Mouse (Mus musculus) stomach, embryonic 15.5 days (tissue): ENCODE measurements around the gene Pdzk1ip1. TPM values are rescaled to one million over a fixed set of nuclear protein-coding genes. Genes with fewer than 3 reads are reported as not detected.
A peak's percentile ranks its signal among the peaks of the same experiment; 100 is the strongest.

Experiments
- ATAC-seq: fragments of 200-750 bp; cut with Nextera tagmentation; 2 replicates; pipeline ENCODE4 v1.8.0; 2017; ENCODE audit warnings: low read depth, moderate number of reproducible peaks, moderate TSS enrichment; ENCODE audit not compliant: insufficient read depth, low FRiP score
- H3K27ac ChIP-seq: fragments of 300-500 bp; sonication (generic); 2 replicates; pipeline ENCODE4 v1.5.1; 2015; ENCODE audit warnings: mild to moderate bottlenecking, inconsistent platforms
- H3K27me3 ChIP-seq: fragments of 300-500 bp; sonication (generic); replicated peaks from 2 replicates; pipeline ENCODE4 v1.6.1; 2015; ENCODE audit warnings: inconsistent platforms
- H3K36me3 ChIP-seq: fragments of 300-500 bp; sonication (generic); 2 replicates; pipeline ENCODE4 v1.6.1; 2015; ENCODE audit warnings: inconsistent platforms
- H3K4me1 ChIP-seq: fragments of 300-500 bp; sonication (generic); 2 replicates; pipeline ENCODE4 v1.6.1; 2015; ENCODE audit warnings: inconsistent platforms
- H3K4me2 ChIP-seq: fragments of 300-500 bp; sonication (generic); 2 replicates; pipeline ENCODE4 v1.6.1; 2015; ENCODE audit warnings: mild to moderate bottlenecking, inconsistent platforms
- H3K4me3 ChIP-seq: fragments of 300-500 bp; sonication (generic); replicated peaks from 2 replicates; pipeline ENCODE4 v1.5.1; 2015; ENCODE audit warnings: inconsistent platforms
- H3K9ac ChIP-seq: fragments of 300-500 bp; sonication (generic); 2 replicates; pipeline ENCODE4 v1.6.1; 2015; ENCODE audit warnings: inconsistent platforms
- H3K9me3 ChIP-seq: fragments of 300-500 bp; sonication (generic); 2 replicates; pipeline ENCODE4 v1.6.1; 2016; ENCODE audit warnings: inconsistent platforms
- WGBS: fragments of 180-500 bp; shearing (Covaris S2); methylation state at CpG from one replicate; pipeline ENCODE4 v1.1.7; 2015; 5-methylcytosine and 5-hydroxymethylcytosine counted together
- polyA plus RNA-seq: library from polyadenylated mRNA; unstranded; fragments of >200 nt; fragmentation: Nextera tagmentation; extraction: Ambion mirVana; gene quantifications from 2 replicates; pipeline ENCODE4 v1.2.1, GENCODE M21; 2015

The Pdzk1ip1 gene
- polyA plus RNA-seq, 1 experiment from 2014 or later: 96.6 TPM

DNA sequence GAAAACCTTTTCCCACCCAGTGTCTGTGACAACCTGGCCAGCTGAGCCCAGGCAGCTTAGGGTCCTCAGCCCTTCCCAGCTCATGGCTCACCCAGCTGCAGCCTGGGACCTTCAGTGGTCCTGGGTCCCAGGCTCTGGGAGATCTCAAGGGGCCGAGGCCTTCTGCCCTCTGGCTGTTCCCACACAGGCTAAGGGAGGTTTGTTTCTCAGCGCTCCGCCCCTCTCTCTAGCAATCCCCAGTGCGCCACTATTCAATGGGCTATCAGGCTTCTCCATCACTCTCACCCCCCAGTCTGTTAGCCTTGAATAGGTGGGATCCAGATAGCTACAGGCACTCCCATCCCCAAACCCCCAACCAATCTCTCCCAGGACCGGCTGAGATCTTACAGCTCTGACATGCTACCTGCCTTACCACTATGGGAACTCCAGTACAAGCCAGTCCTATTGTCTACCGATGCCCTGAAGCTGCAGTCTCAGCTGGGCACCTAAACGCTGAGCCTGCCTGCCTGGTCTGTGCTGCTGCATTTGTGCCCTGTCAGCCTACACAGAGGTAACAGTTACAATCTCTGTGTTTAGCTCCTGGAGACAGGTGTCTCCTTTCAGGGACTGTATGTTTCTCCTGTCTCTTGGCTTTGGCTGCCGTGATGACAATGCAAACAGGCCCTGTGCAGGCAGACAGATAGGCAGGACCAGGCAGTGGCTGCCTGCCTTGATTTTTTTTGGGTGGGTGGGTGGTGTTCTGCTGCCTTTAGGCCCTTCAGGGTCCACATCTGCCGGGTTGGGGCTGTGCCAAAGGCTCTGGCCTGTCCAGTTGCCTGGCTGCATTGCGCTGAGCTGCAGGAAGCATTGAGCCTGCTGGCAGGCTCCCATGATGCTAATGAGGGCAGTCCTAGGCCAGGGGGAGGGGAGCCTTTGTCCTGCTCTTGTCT is 9.4 kb upstream of the Pdzk1ip1 start:
- H3K27ac ChIP-seq: 0 out of 2 replicates have a peak overlapping the region, but pooled peaks have one; percentile 19
- peak; percentile 65 for ATAC-seq
- no peaks in the 10 kb centered on the region for H3K9me3 ChIP-seq
- no peaks in the 10 kb centered on the region for H3K27me3 ChIP-seq
- 0 out of 2 replicates have a peak, but pooled peaks cover 2% of the 10 kb centered on the region for H3K4me1 ChIP-seq
- WGBS: 33% methylated on average over 10 of the region's 10 CpGs
- H3K9ac ChIP-seq: no peak overlapping the region
- H3K36me3 ChIP-seq: no peaks in the 10 kb centered on the region
- H3K4me2 ChIP-seq: no peak overlapping the region
- H3K4me3 ChIP-seq: no peak overlapping the region

DNA sequence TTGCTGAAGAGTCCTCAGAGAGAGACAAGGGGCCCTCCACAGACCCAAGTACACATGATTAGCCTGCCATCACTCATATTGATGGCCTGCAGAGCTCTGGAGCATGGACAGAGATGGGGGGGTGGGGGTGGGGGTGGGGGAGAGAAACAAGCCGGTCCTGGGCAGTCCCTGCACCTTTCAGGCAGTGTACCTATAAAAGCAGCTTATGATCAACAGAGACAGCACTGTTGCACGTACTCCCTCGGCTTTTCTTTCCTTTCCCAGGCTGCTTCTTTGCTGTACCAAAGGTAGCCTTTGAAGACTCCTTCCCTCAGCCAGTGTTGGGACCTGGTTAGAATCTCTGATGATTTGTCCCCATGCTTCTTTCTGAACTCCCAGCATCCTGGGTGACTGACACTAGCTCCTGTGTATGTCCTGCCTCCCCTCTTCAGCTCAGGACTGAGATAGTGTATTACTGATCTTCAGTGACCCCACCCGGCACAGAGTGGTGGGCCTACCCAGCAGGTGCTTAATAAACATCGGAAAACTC is 8.6 kb upstream of the Pdzk1ip1 start:
- WGBS: 37% methylated on average over 5 of the region's 5 CpGs

DNA sequence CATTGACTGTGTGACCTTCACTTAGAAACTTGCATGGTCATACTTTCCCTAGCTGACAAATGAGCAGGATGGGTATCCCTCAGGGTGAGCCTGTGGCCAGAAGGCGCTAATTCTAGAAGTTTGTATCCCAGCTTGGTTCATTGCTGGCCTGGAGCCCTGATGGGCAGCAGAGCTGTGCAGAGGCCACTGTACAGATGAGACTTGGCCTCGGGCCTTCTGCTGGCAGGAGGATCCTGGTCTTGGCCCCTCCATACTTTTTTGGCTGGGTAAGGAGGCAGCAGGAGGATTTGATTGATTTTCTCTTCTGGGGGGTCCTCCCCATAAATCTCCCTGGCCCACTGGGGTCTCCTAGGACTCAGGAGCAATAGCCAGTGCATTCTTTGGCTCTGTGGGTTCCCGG is 5.5 kb upstream of the Pdzk1ip1 start:
- Histone ChIP-seq H3K36me3 (no peaks in the 10 kb centered on the region), H3K4me1 (0 out of 2 replicates have a peak, but pooled peaks cover 2% of the 10 kb centered on the region), H3K27me3 (0 out of 2 replicates have a peak, but pooled peaks cover 3% of the 10 kb centered on the region), H3K4me2 (no peak overlapping the region), H3K9ac (no peak overlapping the region), H3K4me3 (no peak overlapping the region), H3K27ac (no peak overlapping the region), H3K9me3 (no peaks in the 10 kb centered on the region)
- WGBS: 80% methylated on average over 3 of the region's 3 CpGs
- ATAC-seq: no peak

More for the DNA sequence above, 8.6 kb upstream of the Pdzk1ip1 start:
- H3K4me2 ChIP-seq: no peak overlapping the region
- H3K9ac ChIP-seq: no peak overlapping the region
- 0 out of 2 replicates have a peak, but pooled peaks cover 2% of the 10 kb centered on the region for H3K4me1 ChIP-seq
- H3K4me3 ChIP-seq: no peak overlapping the region
- H3K9me3 ChIP-seq: no peaks in the 10 kb centered on the region
- no peaks in the 10 kb centered on the region for H3K36me3 ChIP-seq
- ATAC-seq: peak; percentile 20; the same call in 1 of the 2 replicates
- no peaks in the 10 kb centered on the region for H3K27me3 ChIP-seq
- H3K27ac ChIP-seq: no peak overlapping the region

DNA sequence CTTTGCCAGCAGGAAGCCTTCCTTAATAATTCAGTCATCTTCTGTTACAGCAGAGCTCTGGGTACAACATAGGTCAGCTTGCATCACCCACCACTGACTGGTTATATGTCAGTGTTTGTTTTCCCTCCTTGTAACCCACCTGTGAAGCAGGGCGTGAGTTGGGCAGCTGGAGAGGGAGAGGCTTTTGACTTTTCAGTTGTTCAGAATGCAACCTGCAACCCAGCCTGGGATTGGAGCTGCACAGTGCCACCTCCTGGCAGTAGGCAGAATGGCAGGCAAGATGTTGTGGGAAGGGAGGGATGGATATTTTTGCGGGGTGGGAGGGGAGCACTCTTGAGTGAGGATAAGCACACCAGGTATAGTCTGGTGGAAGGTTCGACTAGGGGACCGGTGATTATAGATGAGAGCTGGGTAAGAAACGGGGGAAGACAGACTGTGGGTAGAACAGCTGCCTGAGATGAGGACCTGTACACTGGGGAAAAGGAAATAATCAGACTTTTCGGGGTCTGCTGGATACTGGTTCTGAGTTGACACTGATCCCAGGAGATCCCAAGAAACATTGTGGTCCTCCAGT is 2.9 kb upstream of the Pdzk1ip1 start:
- Histone ChIP-seq H3K9me3 (no peaks in the 10 kb centered on the region), H3K27ac (no peak overlapping the region), H3K4me2 (no peak overlapping the region), H3K4me3 (no peak overlapping the region), H3K9ac (no peak overlapping the region), H3K36me3 (no peaks in the 10 kb centered on the region), H3K27me3 (0 out of 2 replicates have a peak, but pooled peaks cover 3% of the 10 kb centered on the region), H3K4me1 (no peaks in the 10 kb centered on the region)
- WGBS: 18% methylated on average over 6 of the region's 6 CpGs
- 0 out of 2 replicates have a peak, but pooled peaks have one; percentile 4 for ATAC-seq

DNA sequence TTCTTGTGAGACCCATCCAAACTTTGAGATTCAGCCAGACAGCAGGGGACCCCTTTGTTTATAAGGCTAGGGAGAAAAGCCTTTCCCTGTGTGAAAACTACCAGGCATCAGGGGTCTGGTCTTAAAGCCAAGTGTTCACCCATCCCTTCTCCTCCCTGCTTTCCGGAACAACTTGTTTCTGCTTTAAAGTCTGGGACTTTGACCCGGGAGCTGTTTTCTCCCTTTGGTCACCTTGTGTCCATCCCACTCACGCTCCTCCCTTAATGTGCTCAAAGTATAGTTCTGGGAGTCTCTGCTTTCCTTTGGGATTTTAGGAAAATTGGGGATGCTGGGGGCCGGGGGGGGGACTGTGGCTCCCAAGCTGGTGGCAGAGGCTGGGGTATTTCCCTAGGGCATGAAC is 2.3 kb upstream of the Pdzk1ip1 start:
- no peak overlapping the region for H3K27ac ChIP-seq
- no peak overlapping the region for H3K4me3 ChIP-seq
- H3K36me3 ChIP-seq: no peaks in the 10 kb centered on the region
- no peak for ATAC-seq
- 0 out of 2 replicates have a peak, but pooled peaks cover 3% of the 10 kb centered on the region for H3K27me3 ChIP-seq
- WGBS: 50% methylated on average over 4 of the region's 4 CpGs
- no peaks in the 10 kb centered on the region for H3K9me3 ChIP-seq
- no peak overlapping the region for H3K9ac ChIP-seq
- no peaks in the 10 kb centered on the region for H3K4me1 ChIP-seq
- H3K4me2 ChIP-seq: no peak overlapping the region

DNA sequence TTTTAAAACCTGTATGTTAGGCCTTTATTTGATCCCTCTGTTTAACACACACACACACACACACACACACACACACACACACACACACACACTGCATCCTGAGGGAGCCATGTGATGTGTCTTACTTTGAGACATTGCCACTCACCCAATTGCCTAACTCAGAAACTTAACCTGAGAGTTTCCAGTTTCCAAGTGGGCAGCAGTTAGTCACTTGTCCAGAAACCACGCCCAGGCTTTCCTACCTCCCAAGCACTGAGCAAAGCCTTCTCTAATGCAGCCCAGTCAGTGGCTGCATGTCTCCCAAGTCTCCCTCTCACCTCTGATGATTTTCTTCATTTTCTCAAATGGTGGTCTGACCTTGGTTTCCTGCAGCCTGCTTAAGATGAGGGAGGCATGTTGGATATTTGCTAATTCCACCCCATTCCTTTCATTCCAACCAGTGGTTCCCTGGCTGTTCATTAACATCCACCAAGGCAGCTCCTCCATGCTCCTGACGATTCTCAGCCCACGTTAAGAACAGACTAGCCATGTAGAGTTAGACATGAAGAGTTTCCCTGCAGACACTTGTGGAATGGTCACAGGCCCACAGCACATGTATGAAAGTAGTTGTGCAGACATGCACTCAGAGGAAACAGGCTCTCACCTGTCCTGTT is 1.6 kb upstream of the Pdzk1ip1 start:
- no peak overlapping the region for H3K9ac ChIP-seq
- no peak overlapping the region for H3K4me2 ChIP-seq
- ATAC-seq: no peak
- no peaks in the 10 kb centered on the region for H3K4me1 ChIP-seq
- no peaks in the 10 kb centered on the region for H3K9me3 ChIP-seq
- no peak overlapping the region for H3K27ac ChIP-seq
- 44% methylated on average over 3 of the region's 3 CpGs for WGBS
- 0 out of 2 replicates have a peak, but pooled peaks cover 3% of the 10 kb centered on the region for H3K27me3 ChIP-seq
- H3K4me3 ChIP-seq: no peak overlapping the region
- no peaks in the 10 kb centered on the region for H3K36me3 ChIP-seq

DNA sequence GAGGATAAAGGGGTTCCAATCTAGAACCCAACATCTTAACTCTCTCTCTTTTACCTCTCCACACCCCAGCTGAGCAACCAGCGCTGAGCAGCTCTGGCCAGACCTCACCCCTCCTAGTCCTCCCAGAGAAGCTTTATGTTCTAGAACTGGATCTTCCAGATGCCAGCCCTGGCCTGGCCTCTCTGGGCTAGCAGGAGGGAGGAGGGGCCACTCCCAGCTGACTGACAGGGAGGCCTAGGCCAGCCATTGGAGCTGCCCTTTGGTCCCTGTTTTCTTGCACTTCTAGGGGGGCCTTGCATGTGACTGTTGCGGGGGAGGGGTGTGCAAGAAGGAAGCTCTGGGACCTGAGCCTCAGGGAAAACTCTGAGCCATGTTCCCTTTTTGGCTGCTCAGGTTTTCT is 2.1 kb downstream of the Pdzk1ip1 start:
- Histone ChIP-seq H3K9me3 (no peaks in the 10 kb centered on the region), H3K4me3 (no peak overlapping the region), H3K9ac (no peak overlapping the region), H3K27me3 (0 out of 2 replicates have a peak, but pooled peaks cover 3% of the 10 kb centered on the region), H3K4me2 (peak overlapping the region; percentile 27; the same call in 1 of the 2 replicates), H3K27ac (peak overlapping the region; percentile 28; the same call in 1 of the 2 replicates), H3K36me3 (no peaks in the 10 kb centered on the region), H3K4me1 (no peaks in the 10 kb centered on the region)
- peak; percentile 59 for ATAC-seq
- 65% methylated on average over 2 of the region's 2 CpGs for WGBS

DNA sequence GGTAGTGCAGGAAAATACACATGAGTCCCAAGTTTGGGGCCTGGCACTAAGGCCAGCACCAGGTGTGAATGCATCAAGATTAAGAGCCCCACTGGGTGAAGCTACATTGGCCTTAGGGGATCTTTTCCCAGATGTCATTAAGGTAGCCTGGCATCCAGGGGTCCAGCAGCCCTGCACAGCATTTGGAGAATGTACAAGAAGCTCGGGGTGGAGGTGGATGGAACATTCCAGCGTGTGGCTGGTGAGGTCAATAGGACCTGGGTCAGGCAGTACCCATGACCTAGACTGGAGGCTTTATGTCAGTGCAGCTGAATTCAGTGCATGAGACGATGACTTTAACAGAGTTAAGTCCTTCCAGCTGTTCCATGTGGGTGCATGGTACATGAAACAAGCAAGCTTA is 3.3 kb downstream of the Pdzk1ip1 start:
- Histone ChIP-seq H3K4me2 (no peak overlapping the region), H3K4me3 (no peak overlapping the region)

DNA sequence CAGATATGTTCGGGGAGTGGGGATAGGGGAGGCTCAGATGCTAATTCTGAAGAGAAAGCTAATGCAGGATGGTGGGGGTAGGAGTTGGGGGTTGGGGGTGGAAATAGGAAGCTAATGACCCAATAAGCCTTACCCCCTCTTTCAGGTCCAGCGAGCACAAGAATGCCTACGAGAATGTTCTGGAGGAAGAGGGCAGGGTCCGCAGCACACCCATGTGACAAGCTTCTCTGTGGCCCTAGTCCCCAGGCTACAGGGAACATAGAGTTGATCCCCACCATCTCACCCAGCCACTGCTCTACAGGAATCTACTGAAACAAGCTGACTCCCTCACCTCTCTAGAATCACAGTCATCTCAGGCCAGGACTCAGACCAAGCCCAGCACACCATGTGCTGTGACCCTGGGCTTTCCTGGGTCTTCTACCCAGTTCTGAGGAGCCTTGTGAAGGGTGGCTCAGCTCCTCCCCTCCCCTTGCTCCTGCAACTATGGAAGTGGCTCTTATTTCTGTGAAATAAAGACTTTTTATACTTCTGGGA is 4.9 kb downstream of the Pdzk1ip1 start:
- Histone ChIP-seq H3K4me1 (peaks cover 7% of the 10 kb centered on the region), H3K27me3 (no peaks in the 10 kb centered on the region), H3K9ac (no peak overlapping the region), H3K27ac (no peak overlapping the region), H3K36me3 (no peaks in the 10 kb centered on the region), H3K4me2 (no peak overlapping the region), H3K4me3 (no peak overlapping the region), H3K9me3 (no peaks in the 10 kb centered on the region)
- WGBS: 77% methylated on average over 4 of the region's 4 CpGs
- ATAC-seq: no peak

More for the DNA sequence above, 3.3 kb downstream of the Pdzk1ip1 start:
- H3K9ac ChIP-seq: no peak overlapping the region
- 0 out of 2 replicates have a peak, but pooled peaks cover 3% of the 10 kb centered on the region for H3K27me3 ChIP-seq
- H3K9me3 ChIP-seq: no peaks in the 10 kb centered on the region
- peaks cover 4% of the 10 kb centered on the region for H3K4me1 ChIP-seq
- WGBS: 68% methylated on average over 3 of the region's 3 CpGs
- no peak for ATAC-seq
- H3K27ac ChIP-seq: no peak overlapping the region
- H3K36me3 ChIP-seq: no peaks in the 10 kb centered on the region

DNA sequence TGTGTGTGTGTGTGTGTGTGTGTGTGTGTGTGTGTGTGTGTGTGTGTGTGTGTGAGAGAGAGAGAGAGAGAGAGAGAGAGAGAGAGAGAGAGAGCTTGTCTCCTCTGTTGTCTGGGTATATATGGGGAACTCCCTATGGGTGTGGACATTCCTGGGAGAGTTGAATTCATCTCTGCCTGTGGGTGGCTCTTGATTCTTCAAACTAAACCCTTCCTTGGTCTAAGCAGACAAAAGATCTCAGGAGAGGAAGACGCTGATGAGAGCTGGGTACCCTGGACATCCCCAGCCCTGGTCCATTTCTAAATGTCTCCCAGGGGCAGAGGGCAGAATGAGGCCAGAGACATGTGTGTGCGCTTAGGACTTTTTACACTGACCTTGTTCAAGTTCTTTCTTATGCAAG is 5.5 kb downstream of the Pdzk1ip1 start:
- Histone ChIP-seq H3K4me3 (no peak overlapping the region), H3K9me3 (no peaks in the 10 kb centered on the region), H3K27me3 (no peaks in the 10 kb centered on the region), H3K9ac (no peak overlapping the region), H3K4me2 (no peak overlapping the region), H3K4me1 (peaks cover 7% of the 10 kb centered on the region), H3K36me3 (no peaks in the 10 kb centered on the region), H3K27ac (0 out of 2 replicates have a peak overlapping the region, but pooled peaks have one; percentile 16)
- WGBS: 72% methylated on average over 2 of the region's 2 CpGs
- ATAC-seq: no peak
